Mouse (Mus musculus): ENCODE measurements around the gene Ybx2.
"Not testable (repeated sequence)": the region's sequence is repeated elsewhere in the genome, so short reads cannot be mapped to it uniquely, and the experiment has no call there.

Ybx2 gene

GRCm38 (mm10) chr11:69914917-69915430 is 20.6 kb upstream of the Ybx2 start:
- DNase-seq (ENCODE audit: low read depth, low spot score): peak; percentile 21

GRCm38 (mm10) chr11:69915667-69916627 is 19.6 kb upstream of the Ybx2 start:
- DNase-seq (ENCODE audit: low read depth, low spot score): peak; percentile 23

- not testable (repeated sequence) for DNase-seq (ENCODE audit: low read depth, low spot score)
These were observed 18.8 kb upstream of the Ybx2 start for GRCm38 (mm10) chr11:69916652-69917378.

GRCm38 (mm10) chr11:69917379-69917948 is 18.1 kb upstream of the Ybx2 start:
- DNase-seq (ENCODE audit: low read depth, low spot score): no peak

GRCm38 (mm10) chr11:69918118-69918517 is 17.5 kb upstream of the Ybx2 start:
- no peak for DNase-seq (ENCODE audit: low read depth, low spot score)

- no peak for DNase-seq (ENCODE audit: low read depth, low spot score)
These were observed 16.5 kb upstream of the Ybx2 start for GRCm38 (mm10) chr11:69919053-69919452.

- DNase-seq (ENCODE audit: low read depth, low spot score): peak; percentile 95
These were observed 15.8 kb upstream of the Ybx2 start for GRCm38 (mm10) chr11:69919661-69920265.

- peak; percentile 45 for DNase-seq (ENCODE audit: low read depth, low spot score)
These were observed 15.1 kb upstream of the Ybx2 start for GRCm38 (mm10) chr11:69920266-69921031.

GRCm38 (mm10) chr11:69921114-69922011 is 14.2 kb upstream of the Ybx2 start, which contains the start of gene Eif5a:
Eif5a (minus strand) TSS chr11:69921958.
- peak; percentile 100 for DNase-seq (ENCODE audit: low read depth, low spot score)

- DNase-seq (ENCODE audit: low read depth, low spot score): peak; percentile 44
These were observed 13.4 kb upstream of the Ybx2 start for GRCm38 (mm10) chr11:69922012-69922756.

- DNase-seq (ENCODE audit: low read depth, low spot score): no peak
These were observed 12.8 kb upstream of the Ybx2 start for GRCm38 (mm10) chr11:69922796-69923195.

GRCm38 (mm10) chr11:69927501-69927900 is 8.1 kb upstream of the Ybx2 start:
- DNase-seq (ENCODE audit: low read depth, low spot score): no peak

- DNase-seq (ENCODE audit: low read depth, low spot score): no peak
These were observed 5.9 kb upstream of the Ybx2 start for GRCm38 (mm10) chr11:69929712-69930111.

GRCm38 (mm10) chr11:69930176-69930575 is 5.4 kb upstream of the Ybx2 start:
- not testable (repeated sequence) for DNase-seq (ENCODE audit: low read depth, low spot score)

GRCm38 (mm10) chr11:69930967-69931537 is 4.5 kb upstream of the Ybx2 start:
- no peak for DNase-seq (ENCODE audit: low read depth, low spot score)

GRCm38 (mm10) chr11:69931769-69932168 is 3.8 kb upstream of the Ybx2 start:
- no peak for DNase-seq (ENCODE audit: low read depth, low spot score)

GRCm38 (mm10) chr11:69932254-69932653 is 3.3 kb upstream of the Ybx2 start:
- DNase-seq (ENCODE audit: low read depth, low spot score): no peak

GRCm38 (mm10) chr11:69933066-69933465 is 2.5 kb upstream of the Ybx2 start:
- DNase-seq (ENCODE audit: low read depth, low spot score): no peak

GRCm38 (mm10) chr11:69934169-69934568 is 1.4 kb upstream of the Ybx2 start:
- DNase-seq (ENCODE audit: low read depth, low spot score): peak; percentile 86

All from 3T3-L1 (cell line).